Mouse (Mus musculus) induced T-regulatory cell, adult 2 months (primary cell): ENCODE data around the gene Clrn2.

Experiments used
- DNase-seq: peaks from one replicate; pipeline ENCODE4 v3.0.0-alpha.2; 2012; ENCODE audit warnings: low read depth

Clrn2 gene

DNA sequence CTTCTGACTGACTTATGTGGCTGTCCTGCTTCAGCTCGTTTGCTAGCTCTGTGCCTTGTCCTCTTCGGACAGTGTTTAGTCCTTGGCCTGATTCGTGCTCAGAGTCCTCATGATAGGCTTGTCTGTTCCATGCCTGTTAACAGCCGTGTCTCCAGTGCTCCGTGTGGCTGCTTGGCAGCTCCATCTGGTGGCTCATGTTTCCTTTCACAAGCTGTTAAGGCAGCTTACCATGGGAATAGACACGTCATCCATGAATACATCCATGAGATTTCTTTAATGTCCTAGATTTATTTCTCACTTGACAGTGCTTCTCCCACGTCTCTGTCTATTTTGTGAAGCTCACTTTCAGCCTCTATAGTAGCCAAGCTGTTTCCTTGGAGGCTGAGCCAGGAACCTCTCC is 56.5 kb downstream of the Clrn2 start:
- DNase-seq, result no peak

DNA sequence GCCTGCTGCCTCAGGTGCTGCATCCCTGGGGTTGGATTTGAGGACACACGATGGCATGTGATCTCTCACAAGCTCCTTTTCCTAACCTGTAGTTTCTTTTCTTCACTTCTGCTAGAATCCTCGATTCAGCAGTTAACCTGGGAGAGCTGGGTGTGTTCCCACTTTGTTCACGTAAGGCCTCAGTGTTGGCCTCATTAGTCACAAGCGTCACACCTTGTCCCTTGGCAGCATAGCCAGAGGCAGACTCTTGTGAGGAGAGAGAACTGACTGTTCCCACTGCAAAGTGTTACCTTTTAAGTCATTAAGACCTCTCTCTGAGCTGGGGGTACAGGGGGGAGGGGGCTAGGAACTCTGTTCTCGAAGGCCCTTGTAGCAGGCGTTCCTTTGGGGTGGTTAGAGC is 59.4 kb downstream of the Clrn2 start:
- DNase-seq, result no peak

DNA sequence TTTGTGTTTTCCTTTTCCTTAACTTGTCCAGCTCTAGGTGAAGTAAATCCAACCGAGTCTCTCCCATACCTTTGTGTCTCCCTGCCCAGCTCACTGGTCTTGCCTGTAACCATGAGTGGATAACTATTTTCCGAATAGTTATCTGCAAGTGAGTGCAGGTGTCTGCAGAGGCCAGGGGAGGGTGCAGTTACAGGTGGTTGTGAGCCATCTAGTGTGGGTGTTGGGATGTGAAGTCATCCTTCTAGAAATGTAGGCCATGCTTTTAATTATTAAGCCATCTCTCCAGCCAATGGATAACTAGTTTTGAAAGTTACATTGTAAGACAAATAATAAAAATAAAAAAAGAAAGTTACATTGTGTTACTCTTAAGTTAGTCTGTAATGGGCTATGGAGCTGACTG is 60.0 kb downstream of the Clrn2 start:
- DNase-seq, result no peak
